Mouse (Mus musculus): ENCODE measurements around the gene Disp1. TPM values are rescaled to one million over a fixed set of nuclear protein-coding genes. Genes with fewer than 3 reads are reported as not detected.

Gene Disp1
- total and polyA plus RNA-seq, 2 experiments, result 0.83 to 3.4 TPM

DNA sequence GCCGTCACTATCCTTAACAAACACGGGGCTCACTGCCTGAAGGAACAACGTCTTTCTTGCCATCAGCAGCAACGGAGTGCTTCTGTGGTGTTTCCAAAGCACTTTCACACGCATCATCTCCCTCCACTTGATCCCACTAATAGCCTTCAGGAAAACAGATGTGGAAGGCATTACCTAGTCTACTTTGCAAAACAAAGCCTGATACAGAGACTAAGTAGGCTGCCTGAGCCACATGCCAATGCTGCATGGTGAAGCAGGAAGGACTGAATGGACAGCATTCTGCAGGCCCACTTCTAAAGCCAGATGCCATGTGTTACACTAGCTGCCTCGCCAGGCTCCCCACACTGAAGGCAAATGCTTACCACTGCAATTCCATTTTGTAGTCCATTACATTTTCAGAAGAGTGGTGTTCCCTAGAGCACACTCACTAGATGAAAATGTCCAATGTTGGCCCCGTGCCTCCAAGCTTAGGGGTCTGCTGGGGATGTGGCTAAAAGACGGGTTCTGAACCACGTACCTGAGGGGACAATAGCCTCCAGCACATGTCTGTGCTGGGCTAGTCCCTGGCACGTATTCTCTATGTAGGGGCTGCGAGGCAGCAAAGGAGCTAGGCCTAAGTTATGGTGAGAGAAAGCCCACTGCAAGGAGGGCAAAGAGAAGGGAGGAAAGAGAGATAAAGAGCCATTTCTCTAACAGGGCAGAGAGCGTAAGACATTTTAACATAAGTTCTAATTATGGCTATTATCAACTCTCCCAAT is 80.6 kb downstream of the Disp1 start:
- no peak for DNase-seq (ENCODE audit: extremely low read depth, low read depth, low spot score)
- no peak overlapping the region for H3K9ac ChIP-seq (ENCODE audit: low read depth, low read length)
- 96% methylated on average over 12 of the region's 12 CpGs for WGBS

DNA sequence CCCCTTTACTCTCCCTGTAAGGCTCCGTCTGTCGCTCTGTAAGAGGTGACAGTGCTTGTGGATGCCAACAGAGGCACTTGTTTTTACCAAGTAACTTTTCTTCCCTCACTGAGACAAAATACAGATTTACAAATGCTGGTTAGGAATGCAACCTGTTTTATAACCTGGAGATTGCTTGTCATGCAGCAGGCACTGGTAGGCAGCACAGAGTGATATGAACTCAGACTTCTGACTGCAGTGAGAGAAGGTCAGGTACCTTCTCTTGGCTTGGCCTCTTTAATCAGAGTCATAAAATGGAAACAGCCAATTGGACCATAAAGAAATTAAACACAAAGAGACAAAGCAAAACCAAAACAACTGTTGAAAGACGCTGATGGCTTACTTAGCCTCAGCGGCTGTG is 83.2 kb downstream of the Disp1 start:
- H3K27me3 ChIP-seq (ENCODE audit: control insufficient read depth, insufficient read depth, low read length), result no peaks in the 10 kb centered on the region
- no peaks in the 10 kb centered on the region for H3K79me2 ChIP-seq (ENCODE audit: control insufficient read depth, insufficient read depth, low read length)
- DNase-seq (ENCODE audit: extremely low read depth, low read depth, low spot score), result no peak
- no peaks in the 10 kb centered on the region; the same call in 1 of the 2 replicates for H3K4me1 ChIP-seq (ENCODE audit: control insufficient read depth, insufficient read depth, low read length)
- 79% methylated on average over 4 of the region's 4 CpGs for WGBS
- no peak overlapping the region for H3K4me3 ChIP-seq (ENCODE audit: insufficient read depth, low read depth, low read length)
- H3K27ac ChIP-seq (replicated peaks; ENCODE audit: insufficient read depth, low read depth, low read length), result no peak overlapping the region
- no peak overlapping the region for H3K9ac ChIP-seq (ENCODE audit: low read depth, low read length)
- H3K36me3 ChIP-seq (ENCODE audit: control insufficient read depth, insufficient read depth, low read length), result no peaks in the 10 kb centered on the region
- TF ChIP-seq CTCF (IDR thresholded peaks at IDR 0.05; ENCODE audit: low read depth, low read length), result no peak
- no peak for TF ChIP-seq POLR2A (IDR thresholded peaks at IDR 0.05; ENCODE audit: extremely low read depth, insufficient read depth, low read length)

More for the DNA sequence above, 80.6 kb downstream of the Disp1 start:
- Histone ChIP-seq H3K4me1 (ENCODE audit: control insufficient read depth, insufficient read depth, low read length) (no peaks in the 10 kb centered on the region), H3K27ac (replicated peaks; ENCODE audit: insufficient read depth, low read depth, low read length) (no peak overlapping the region), H3K4me3 (ENCODE audit: insufficient read depth, low read depth, low read length) (no peak overlapping the region), H3K79me2 (ENCODE audit: control insufficient read depth, insufficient read depth, low read length) (no peaks in the 10 kb centered on the region), H3K27me3 (ENCODE audit: control insufficient read depth, insufficient read depth, low read length) (no peaks in the 10 kb centered on the region), H3K36me3 (ENCODE audit: control insufficient read depth, insufficient read depth, low read length) (no peaks in the 10 kb centered on the region)
- TF ChIP-seq POLR2A (IDR thresholded peaks at IDR 0.05; ENCODE audit: extremely low read depth, insufficient read depth, low read length) (no peak), CTCF (IDR thresholded peaks at IDR 0.05; ENCODE audit: low read depth, low read length) (no peak)

DNA sequence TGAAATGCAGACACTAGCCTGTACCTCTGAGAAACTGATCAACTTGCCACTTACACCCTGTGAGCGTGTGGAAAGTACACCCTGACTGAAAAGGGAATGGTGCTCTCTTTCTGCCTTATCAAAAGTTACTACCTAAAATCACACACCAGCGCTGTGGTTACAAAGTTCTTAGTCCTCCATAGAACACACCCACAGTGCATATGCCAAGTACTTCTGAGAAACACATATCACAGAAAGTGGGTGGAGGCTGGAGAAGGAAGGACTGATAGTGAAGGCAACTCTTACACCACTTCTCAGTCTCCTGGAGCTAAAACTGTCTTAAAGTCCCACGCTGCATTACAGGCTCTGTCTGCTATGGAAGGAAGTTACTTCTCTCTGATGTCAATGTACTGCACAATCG is 86.9 kb downstream of the Disp1 start:
- H3K27ac ChIP-seq (replicated peaks; ENCODE audit: insufficient read depth, low read depth, low read length), result no peak overlapping the region
- no peak overlapping the region for H3K9ac ChIP-seq (ENCODE audit: low read depth, low read length)
- no peaks in the 10 kb centered on the region for H3K79me2 ChIP-seq (ENCODE audit: control insufficient read depth, insufficient read depth, low read length)
- no peak for TF ChIP-seq POLR2A (IDR thresholded peaks at IDR 0.05; ENCODE audit: extremely low read depth, insufficient read depth, low read length)
- TF ChIP-seq CTCF (IDR thresholded peaks at IDR 0.05; ENCODE audit: low read depth, low read length), result no peak
- DNase-seq (ENCODE audit: extremely low read depth, low read depth, low spot score), result no peak
- WGBS, result 67% methylated on average over 4 of the region's 4 CpGs
- no peaks in the 10 kb centered on the region for H3K27me3 ChIP-seq (ENCODE audit: control insufficient read depth, insufficient read depth, low read length)
- no peaks in the 10 kb centered on the region; the same call in 1 of the 2 replicates for H3K4me1 ChIP-seq (ENCODE audit: control insufficient read depth, insufficient read depth, low read length)
- no peaks in the 10 kb centered on the region for H3K36me3 ChIP-seq (ENCODE audit: control insufficient read depth, insufficient read depth, low read length)
- H3K4me3 ChIP-seq (ENCODE audit: insufficient read depth, low read depth, low read length), result no peak overlapping the region

DNA sequence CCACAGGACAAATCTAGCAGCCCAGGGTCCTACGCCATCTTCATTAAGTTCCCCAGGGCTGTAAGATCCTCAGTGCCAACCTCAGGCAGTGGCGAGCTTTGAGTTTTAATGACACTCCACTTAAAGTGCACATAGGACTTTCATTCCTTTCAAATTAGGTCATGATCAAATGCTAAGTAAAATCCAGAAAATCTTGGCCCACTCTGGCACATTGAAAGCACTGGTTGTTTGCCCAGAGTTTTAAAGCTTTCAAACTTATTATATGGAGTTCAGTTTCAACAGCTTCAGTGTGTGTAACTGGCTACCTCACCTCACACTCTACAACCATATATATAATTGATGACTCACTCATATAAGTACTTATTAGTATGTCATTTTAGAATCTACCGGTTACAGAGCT is 87.9 kb downstream of the Disp1 start:
- H3K79me2 ChIP-seq (ENCODE audit: control insufficient read depth, insufficient read depth, low read length), result no peaks in the 10 kb centered on the region
- no peak overlapping the region for H3K4me3 ChIP-seq (ENCODE audit: insufficient read depth, low read depth, low read length)
- H3K36me3 ChIP-seq (ENCODE audit: control insufficient read depth, insufficient read depth, low read length), result no peaks in the 10 kb centered on the region
- WGBS, result 97% methylated on average over 3 of the region's 3 CpGs
- DNase-seq (ENCODE audit: extremely low read depth, low read depth, low spot score), result no peak
- no peaks in the 10 kb centered on the region for H3K27me3 ChIP-seq (ENCODE audit: control insufficient read depth, insufficient read depth, low read length)
- TF ChIP-seq CTCF (IDR thresholded peaks at IDR 0.05; ENCODE audit: low read depth, low read length) (no peak), POLR2A (IDR thresholded peaks at IDR 0.05; ENCODE audit: extremely low read depth, insufficient read depth, low read length) (no peak)
- H3K27ac ChIP-seq (replicated peaks; ENCODE audit: insufficient read depth, low read depth, low read length), result no peak overlapping the region
- no peak overlapping the region for H3K9ac ChIP-seq (ENCODE audit: low read depth, low read length)
- no peaks in the 10 kb centered on the region; the same call in 1 of the 2 replicates for H3K4me1 ChIP-seq (ENCODE audit: control insufficient read depth, insufficient read depth, low read length)

DNA sequence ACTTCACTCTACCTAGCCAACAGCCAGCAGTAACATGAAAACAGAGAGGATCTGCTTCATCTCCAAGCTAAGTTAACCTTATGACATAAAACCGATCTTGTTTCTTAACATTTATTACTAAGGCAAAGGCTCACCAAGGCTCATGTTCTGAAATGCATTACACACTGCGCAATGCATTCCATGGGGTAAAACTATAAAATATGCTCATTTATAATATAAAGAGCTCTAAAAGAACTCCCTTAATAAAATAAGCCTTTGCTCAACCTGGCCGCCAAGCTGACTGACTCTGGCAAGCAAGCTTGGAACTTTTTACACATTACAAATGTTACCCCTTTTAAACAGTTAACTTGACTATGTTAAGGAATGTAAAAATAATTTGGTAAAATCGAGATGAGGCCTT is 94.1 kb downstream of the Disp1 start:
- DNase-seq (ENCODE audit: extremely low read depth, low read depth, low spot score), result no peak
- H3K27ac ChIP-seq (replicated peaks; ENCODE audit: insufficient read depth, low read depth, low read length), result no peak overlapping the region
- H3K36me3 ChIP-seq (ENCODE audit: control insufficient read depth, insufficient read depth, low read length), result no peaks in the 10 kb centered on the region
- no peak overlapping the region for H3K9ac ChIP-seq (ENCODE audit: low read depth, low read length)
- WGBS, result 85% methylated on average over 4 of the region's 4 CpGs
- H3K4me1 ChIP-seq (ENCODE audit: control insufficient read depth, insufficient read depth, low read length), result no peaks in the 10 kb centered on the region
- TF ChIP-seq POLR2A (IDR thresholded peaks at IDR 0.05; ENCODE audit: extremely low read depth, insufficient read depth, low read length), result no peak
- TF ChIP-seq CTCF (IDR thresholded peaks at IDR 0.05; ENCODE audit: low read depth, low read length), result no peak
- H3K27me3 ChIP-seq (ENCODE audit: control insufficient read depth, insufficient read depth, low read length), result no peaks in the 10 kb centered on the region
- H3K4me3 ChIP-seq (ENCODE audit: insufficient read depth, low read depth, low read length), result no peak overlapping the region
- no peaks in the 10 kb centered on the region for H3K79me2 ChIP-seq (ENCODE audit: control insufficient read depth, insufficient read depth, low read length)

DNA sequence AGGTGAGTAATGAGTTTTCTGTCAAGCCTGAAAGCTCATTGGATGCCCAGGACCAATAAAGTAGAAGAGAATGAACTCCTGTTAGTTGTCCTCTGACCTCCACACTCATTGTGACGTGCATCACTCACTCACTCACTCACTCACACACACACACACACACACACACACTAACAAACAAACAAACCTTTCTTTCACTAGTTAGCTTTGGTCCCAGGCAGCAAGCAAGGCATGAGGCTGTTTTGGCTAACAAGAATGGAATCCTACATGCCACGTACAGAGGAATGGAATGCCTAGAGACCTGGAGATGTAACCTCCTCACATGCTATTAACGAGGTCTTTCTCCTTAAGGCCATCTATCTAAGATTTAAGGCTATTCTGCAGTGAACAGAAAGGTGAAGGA is 97.6 kb downstream of the Disp1 start:
- H3K36me3 ChIP-seq (ENCODE audit: control insufficient read depth, insufficient read depth, low read length), result no peaks in the 10 kb centered on the region
- H3K4me3 ChIP-seq (ENCODE audit: insufficient read depth, low read depth, low read length), result no peak overlapping the region
- WGBS, result 77% methylated on average over 3 of the region's 3 CpGs
- no peak for TF ChIP-seq POLR2A (IDR thresholded peaks at IDR 0.05; ENCODE audit: extremely low read depth, insufficient read depth, low read length)
- TF ChIP-seq CTCF (IDR thresholded peaks at IDR 0.05; ENCODE audit: low read depth, low read length), result no peak
- DNase-seq (ENCODE audit: extremely low read depth, low read depth, low spot score), result no peak
- no peaks in the 10 kb centered on the region for H3K79me2 ChIP-seq (ENCODE audit: control insufficient read depth, insufficient read depth, low read length)
- no peak overlapping the region for H3K9ac ChIP-seq (ENCODE audit: low read depth, low read length)
- H3K4me1 ChIP-seq (ENCODE audit: control insufficient read depth, insufficient read depth, low read length), result no peaks in the 10 kb centered on the region
- H3K27me3 ChIP-seq (ENCODE audit: control insufficient read depth, insufficient read depth, low read length), result no peaks in the 10 kb centered on the region
- H3K27ac ChIP-seq (replicated peaks; ENCODE audit: insufficient read depth, low read depth, low read length), result no peak overlapping the region
